Mouse (Mus musculus) left cerebral cortex, adult 9 months (tissue): Measurements from ENCODE around the gene Shisal2a.
A peak's percentile ranks its signal among the peaks of the same experiment; 100 is the strongest.
"Not testable (repeated sequence)": the region's sequence is repeated elsewhere in the genome, so short reads cannot be mapped to it uniquely, and the experiment has no call there.

Source experiments
- DNase-seq, 2 experiments: peaks; one replicate each; pipeline ENCODE4 v3.0.0; 2022; ENCODE audit warnings: low spot score in 2 of 2

Gene Shisal2a

DNA sequence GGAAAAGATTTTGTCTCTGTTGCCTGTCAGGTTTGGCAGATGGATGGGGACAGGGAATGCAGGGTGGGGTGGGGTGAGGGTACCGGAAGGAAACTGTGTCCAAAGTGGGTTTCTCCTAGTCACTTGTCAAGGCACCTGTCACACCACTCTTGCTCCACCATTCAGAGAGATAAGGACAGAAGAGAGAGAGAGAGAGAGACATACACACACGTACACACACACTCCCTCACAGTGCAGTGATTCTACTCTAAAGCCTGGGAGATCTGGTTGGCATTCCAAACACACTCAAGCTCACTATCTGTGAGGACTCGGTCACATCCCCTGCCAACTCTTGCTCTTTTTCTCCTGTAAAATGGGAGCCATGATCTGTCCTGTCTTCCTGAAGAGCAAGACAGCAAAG is 11.0 kb downstream of the Shisal2a start:
- no peak for DNase-seq

DNA sequence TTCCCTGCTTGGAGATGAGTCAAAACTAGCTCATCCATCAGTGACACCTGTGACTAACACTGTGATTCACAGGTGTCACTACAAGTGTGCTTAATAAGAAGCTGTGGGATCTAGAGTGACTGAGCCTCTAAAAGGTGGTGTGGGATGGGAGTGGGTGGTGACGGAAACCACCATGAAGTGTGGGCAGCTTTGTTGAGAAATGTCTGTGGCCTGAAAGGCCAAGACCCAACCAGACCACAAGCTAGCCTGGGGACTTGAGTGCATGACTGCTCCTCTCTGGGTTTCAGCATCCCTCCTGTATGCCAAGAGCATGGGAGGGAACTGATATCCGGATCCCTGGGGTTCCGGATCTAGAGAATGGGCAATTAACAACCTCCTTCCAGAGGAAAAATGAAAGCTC is 11.7 kb downstream of the Shisal2a start:
- DNase-seq, result no peak

DNA sequence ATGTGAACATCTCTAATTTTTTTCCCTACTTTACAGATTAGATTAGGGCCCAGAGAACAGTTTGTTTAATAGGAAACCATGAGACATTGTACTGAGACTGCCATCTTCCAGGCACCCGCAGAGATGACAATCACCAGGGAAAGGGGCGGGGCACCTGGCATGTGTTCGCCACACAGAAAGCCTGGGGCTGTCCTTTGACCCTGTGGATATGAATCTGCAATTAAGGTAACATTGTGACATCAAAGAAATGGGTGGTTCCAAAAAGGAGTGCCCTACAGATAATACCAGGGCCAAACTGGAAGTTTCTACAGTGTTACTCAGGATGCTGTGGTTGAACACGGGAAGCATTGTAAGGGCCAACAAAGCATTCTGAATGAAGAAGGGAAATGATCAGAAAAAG is 12.7 kb downstream of the Shisal2a start:
- no peak for DNase-seq

DNA sequence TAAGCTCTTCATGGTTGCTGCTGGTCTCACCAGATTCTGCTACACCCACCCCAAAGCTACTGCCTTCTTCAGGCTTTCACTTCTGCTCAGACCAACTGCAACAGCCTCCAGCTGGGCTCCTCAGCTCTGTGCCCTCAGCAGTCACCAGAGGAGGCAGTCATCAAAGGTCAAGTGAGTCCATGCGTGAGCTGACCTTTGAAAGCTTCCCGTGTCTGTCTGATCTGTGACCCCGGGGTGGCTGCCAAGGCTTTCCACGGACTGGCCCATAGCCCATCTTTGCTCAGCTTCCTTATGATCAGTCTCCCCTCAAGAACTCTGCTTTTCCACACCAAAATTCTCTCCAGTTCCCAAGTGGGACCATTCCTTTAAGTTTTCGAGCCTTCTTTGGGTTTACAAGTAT is 13.9 kb downstream of the Shisal2a start:
- no peak for DNase-seq

DNA sequence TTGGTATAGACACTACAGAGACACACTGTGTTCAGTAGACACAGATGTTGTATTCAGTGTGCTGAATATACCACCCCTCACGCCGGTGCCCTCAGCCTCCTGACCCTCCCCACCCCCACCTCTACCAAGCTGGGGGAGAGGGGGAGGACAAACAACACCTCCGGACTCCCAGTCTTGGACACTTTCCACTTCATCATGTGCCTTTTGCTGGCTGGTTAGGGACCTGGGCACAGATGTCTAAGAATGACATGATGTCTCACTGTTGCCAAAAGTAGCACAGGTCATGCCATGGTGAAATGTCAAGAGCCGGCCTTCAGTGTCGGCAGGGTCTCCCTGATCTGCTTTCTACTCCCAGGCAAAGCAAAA is 19.1 kb downstream of the Shisal2a start:
- DNase-seq, result no peak

DNA sequence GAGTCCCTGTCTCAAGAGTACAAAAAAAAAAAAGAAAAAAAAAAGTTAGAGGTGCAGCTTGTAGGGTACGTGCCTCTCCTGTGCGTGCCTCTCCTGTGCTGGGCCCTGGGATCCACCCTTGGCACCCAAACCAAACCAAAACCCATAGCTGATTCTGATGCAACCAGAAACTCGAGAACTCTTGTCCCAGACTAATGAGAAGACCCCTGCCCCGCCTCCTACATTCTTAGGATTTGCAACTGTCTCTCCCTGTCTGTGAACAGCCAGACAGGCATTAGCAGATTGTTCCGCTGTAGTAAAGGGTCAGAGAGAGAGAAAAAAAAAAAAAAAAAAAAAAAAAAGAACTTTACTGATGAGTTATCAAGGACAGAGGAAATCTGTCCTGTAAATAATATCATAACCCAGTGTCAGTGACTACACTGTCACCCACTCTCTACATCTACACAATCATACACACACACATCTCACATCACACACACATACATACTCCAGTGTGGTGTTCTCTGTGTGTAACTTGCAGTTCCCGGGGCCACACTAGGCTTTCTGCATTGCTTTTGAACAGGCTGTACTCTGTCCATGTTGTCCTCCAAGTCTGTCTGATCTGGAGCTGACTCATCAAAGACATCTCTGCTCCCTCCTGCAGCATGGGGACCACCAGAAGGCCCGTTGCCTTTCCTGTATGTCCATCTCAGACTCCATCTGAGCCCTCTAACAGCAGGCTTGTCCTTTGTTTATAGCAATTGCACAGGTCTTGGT is 19.6 kb downstream of the Shisal2a start:
- DNase-seq, result no peak

DNA sequence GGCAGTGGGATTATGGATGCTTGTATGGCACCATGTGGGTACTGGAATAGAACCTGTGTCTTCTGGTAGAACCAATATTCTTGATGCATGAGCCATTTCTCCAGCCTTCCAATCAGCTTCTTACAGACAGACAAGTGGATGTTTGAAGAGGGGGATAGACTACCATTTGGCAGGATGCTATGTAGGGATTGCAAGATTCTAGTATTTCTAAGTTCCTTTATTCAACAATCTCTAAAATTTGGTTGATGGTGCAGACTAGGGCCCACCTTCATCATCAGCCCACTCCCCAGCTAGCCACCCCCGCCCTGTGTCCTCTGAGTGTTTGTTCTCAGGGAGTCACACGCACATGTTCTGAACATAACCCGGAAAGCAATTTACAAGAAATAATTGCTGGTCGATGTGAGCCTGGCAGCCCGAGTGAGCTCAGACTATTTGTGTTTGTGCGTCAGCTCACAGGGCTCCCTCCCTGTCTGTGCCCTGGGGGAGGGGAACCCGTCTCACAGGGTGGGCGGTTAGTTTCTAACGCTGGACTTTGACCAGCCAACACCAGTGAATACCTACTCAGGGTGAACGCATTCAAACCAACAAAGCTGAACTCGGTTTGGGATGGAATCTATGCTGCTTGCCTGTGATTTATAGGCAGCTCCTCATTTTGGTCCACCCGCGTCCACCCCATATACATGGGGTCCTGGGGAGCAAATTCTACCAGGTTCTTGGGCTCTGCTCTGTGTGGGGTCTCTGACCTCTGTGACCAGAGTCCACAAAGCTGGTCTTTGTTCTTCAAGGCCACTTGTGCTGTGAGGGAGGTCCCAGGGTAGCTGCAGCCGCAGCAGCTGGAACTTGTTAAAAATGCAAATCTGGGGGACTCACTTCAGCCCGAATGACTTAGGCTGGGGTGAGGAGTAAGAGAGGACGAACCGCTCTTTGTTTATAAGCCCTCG is 20.6 kb downstream of the Shisal2a start:
- DNase-seq, result no peak

DNA sequence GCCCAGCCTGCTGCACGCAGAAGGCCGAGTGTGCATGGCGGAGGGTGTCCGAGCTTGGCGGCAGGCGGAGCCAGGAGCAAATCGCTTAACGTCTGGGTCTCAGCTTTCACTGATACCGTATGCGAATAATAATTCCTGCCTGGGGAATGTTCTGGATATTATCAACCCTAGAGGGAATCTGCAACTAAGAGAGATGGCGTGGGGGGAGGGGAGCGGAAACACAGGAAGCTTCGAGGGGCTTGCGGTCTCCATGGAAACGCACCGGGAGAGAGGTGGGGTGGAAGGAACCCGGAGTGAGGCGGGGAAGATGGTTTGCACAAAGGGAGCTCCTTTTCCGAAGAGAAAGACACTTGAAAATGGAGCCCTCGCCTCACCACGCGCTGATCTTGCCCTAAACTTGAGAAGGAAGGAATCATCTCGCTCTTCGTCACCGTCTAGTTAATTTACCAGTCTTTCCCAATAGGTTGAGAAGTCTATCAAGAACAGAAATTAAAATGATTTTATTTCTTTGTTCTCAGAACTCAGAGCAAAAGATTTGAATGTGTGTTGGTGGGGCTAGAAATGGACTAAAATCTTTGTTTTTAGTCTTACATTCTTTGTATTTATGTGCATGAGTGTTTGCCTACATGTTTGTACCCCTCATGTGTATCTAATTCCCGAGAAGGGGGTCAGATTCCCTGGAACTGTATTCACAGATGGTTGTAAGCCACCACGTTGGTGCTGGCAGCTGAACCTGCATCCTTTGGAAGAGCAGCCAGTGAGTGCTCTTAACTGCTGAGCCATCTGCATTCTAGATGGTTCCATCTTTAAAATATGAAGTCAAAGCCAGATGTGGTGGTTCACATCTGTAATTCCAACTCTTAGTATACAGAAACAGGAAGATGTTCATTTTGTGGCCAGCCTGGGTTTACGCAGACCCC is 22.8 kb downstream of the Shisal2a start:
- DNase-seq, result peak in 1 of 2 experiments; percentile 53

DNA sequence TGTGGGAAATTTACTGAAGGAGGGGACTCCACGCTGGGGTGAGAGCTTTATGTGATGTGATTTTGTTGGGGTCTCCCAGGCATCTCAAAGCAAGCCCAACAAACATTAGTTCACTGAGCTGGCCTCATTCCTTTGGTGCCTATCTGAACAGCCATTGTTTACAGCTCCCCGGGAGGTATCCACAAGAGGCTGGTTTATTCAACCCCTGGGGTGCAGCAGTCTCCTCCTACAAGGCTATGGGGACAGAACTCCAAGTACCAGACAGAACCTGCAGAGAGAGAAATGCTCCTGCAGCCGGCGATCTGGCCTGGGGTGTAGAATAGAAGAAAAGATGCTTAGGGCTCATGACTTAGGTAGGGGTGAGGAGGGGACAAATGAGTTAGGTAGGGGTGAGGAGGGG is 24.7 kb downstream of the Shisal2a start:
- DNase-seq, result no peak

DNA sequence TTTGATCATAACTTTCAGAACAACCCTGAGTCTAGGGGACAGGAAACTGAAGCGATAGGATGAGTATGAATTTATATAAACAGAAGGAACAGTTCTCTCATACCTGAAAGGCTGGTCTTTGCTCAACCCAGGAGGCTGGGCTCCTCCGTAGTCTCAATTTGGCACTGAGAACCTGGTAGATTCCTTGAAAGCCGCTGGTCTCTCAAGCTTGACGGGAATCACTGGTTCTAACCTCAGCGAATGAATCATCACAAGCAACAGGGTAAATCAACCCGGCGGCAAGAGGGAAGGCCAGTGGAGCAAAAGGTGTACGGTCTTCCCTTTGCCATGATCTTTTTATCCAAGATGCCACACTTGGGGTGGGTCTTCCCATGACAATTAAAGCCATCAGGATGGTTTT is 25.7 kb downstream of the Shisal2a start:
- no peak for DNase-seq

DNA sequence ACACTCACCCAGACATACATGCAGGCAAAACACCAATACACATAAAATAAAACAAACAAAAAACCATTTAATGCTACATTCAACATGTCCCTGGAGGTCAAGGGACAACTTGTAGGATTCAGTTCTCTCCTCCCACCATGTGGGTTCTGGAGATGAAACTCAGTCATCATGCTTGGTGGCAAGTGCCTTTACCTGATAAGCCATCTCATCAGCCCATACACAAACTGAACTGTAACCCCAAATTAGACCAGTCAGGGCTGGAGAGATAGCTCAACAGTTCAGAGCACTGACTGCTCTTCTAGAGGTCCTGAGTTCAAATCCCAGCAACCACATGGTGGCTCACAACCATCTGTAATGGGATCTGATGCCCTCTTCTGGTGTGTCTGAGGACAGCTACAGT is 29.6 kb downstream of the Shisal2a start:
- not testable (repeated sequence) for DNase-seq

DNA sequence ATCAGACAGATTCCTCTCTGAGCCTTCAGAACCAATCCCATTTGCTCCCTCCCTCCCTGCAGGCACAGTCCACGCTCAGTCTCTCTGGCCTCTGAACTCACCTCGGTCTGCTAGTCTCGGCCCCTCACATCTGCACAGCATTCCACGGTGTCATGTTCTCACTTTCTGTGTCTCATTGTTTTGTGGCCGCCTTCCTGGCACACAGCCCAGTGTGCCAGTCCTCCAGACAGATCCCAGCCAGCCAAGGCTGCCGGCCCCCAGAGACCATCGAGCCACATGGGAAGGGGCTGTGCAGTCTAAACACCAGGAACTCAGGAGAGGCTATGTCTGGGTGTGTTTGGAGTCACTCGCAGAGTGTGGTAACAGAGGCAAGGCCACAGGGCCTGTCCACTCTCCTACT is 32.3 kb downstream of the Shisal2a start:
- DNase-seq, result no peak

DNA sequence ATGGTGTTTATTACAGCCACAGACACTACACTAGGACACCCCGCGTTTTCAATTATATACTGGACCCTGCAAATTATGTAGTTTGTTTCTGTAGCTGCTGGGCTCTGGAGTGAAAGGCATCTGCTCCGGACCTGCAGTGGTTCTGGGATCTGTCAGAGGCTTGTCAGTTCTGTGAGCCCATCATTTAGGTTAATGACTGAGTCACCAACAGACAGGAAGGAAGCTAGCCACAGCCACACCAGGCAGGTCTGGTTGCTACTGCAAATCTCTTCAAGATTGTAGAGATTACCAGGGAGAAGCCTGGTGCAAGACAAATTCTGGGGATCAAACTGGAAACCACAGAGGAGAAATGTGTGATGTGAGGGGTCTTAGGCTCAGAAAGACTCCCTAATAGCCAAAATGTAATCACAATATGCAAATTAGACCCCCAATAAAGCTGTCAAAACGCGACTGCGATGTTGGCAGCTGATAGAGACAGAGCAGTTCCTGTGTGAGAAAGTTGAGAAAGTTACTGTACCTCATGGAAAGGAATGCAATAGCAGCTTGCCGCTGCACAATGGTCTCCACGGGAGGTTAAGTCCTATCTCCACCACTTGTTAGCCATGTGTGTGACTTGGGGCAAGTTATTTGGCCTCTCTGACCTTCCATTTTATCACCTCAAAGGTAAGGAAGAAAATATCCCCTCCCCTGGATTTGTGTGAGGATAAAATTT is 33.2 kb downstream of the Shisal2a start:
- DNase-seq, result no peak

DNA sequence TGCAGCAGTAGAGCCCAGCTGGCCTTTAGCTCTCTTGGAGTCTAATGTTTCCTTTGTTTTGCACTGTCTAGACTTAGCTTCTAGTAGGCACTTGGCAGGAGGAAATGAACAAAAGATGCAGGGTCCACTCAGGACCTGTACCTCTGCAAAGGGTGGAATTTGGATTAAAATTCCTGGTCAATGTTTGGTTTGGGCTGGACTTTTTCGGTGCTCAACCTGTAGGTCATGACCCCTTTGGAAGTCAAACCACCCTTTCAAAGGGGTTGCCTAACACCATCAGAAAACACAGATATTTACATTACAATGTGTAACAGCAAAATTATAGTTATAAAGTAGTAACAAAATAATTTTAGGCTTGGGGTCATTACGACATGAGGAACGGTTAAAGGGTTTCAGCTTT is 34.1 kb downstream of the Shisal2a start:
- DNase-seq, result no peak

DNA sequence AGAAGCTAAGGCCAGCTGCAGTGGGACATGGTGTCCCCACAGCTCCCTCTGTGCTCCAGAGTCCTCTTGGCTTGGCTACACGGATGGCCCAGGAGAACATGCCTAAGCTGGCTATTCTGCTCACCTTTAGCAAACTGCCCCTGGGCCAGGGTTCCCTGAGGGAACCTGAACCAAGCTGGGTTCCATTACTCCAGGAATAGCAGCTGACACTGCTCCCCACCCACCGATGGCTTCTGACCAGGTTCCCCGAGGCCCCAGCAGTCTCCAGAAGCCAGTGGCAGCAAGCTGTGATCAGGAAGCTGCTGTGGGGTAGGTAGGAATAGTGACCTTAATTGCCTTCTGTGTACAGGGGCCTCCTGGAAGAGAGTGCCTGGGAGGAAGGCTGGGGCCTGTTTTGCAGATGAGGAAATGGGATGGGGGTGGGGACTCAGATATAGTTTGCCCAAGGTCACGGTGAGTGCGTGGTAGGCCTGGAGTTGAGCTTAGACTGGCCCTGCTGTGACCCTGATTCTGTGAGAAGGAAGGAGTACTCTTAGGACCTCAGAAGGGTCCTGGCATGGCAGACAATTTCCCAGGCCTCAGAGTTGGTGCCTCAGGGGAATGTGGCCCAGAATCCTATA is 34.8 kb downstream of the Shisal2a start:
- no peak for DNase-seq

DNA sequence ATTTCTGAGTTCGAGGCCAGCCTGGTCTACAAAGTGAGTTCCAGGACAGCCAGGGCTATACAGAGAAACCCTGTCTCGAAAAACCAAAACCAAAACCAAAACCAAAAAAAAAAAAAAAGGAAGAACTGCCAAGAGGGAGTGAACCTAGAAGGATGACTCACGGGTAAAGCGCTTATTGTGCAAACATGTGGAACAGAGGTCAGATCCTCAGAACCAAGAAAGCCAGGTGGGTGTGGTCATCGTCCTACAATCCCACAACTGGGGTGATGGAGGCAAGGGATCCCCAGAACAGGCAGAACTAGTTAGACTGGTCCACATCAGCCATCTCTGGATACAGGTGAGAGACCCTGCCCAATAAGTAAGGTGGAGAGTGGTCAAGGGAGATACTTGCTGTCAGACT is 36.0 kb downstream of the Shisal2a start:
- no peak for DNase-seq

DNA sequence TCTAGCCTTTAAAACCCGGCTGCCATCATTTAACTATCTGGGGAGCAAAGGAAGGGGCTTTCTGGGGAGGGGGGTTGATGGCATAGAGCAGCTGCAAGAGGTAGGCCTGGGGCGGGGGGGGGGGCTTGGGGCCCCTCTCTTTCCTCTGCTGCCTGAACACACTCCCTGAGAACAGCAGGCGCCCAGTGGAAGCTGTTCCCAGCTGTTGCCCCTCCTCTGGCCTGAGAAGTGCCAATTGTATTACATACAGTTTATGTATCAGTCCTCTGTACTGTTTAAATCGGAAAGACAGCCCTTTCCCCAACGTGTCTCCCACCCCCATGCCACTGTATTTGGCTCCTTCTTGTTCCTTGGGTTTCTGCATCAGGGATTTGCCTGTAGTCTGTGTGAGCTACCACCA is 37.3 kb downstream of the Shisal2a start:
- no peak for DNase-seq

DNA sequence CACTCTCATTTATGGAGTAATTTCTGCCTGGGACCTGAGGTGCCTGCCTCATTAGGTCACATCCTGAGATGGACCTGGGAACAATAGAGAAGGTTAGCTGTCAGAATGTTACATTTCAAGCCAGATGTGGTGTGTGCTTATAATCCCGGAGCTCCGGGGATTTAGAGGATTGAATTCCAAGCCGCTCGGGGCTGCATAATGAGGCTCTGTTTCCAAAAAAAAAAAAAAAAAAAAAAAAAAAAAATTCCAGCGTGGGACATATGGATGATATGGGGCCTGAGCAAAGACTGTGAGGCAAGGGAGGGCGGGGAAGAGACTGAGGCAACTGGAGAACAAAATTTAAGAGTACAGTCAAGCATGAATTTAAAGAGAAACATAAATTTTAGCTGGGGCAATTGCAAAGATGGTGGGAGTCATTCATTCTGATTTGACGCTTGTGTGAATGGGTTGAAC is 38.5 kb downstream of the Shisal2a start:
- no peak for DNase-seq

DNA sequence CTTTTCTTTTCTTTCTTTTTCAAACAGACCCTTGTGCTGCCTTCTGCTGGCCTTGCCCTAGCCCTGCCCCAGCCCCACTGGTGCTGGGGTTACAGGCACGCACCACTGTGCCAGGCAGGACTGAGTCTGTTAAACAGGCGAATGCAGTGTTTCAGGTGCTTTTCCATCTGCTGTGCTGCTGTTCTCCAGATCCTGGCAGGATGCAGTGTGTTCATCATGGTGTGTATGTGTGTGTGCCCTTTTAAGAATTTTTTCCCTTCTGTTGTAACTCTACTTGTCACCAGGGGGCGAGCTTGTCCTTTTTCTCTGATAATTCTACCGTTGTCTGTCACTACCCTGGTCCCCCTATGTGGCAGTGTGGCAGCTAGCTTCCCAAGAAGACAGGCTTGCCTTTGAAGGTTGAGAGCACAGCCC is 43.9 kb downstream of the Shisal2a start:
- peak in 1 of 2 experiments; percentile 73 for DNase-seq

DNA sequence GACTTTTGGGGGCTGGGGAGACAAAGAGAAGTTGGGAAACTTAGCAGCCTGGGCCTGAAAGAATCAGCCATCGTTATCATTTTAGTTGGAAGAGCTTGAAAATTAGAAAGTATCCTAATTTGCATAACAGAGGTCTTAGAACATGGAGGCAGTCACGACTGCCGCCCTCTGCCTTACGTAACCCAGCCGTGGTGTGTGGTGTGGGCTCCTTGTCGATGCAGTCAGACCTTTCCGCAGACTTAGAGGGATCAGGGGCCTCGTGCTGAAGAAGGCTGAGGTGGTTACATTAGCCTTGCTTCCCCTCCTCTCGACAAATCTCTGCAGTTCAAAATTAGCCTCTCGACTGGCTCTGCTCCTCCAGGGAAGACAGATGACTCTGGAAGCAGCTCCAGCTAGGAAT is 44.3 kb downstream of the Shisal2a start:
- peak in 1 of 2 experiments; percentile 71 for DNase-seq

DNA sequence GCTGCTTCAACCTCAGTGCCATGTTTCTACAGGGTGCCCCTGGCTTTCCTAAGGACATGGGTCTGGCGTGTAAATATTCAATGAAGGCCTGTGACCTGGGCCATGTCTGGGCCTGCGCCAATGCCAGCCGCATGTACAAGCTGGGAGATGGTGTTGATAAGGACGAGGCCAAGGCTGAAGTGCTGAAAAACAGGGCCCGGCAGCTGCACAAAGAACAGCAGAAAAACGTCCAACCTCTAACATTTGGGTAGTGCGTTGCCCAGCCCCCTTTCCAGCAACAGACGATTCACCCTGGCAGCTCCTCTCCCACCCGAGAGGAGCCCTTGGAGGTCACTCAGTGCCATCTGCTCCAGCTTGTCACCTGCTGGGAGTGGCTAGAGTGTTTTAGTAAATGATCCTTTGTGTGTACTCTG is 44.8 kb downstream of the Shisal2a start:
- peak in 1 of 2 experiments; percentile 22 for DNase-seq
